Mouse (Mus musculus): ENCODE measurements around the gene 4930447F04Rik. TPM values are rescaled to one million over a fixed set of nuclear protein-coding genes. Genes with fewer than 3 reads are reported as not detected.

The 4930447F04Rik gene
- not detected in 2 replicates for polyA plus RNA-seq (2015; fragmentation: Nextera tagmentation; extraction: Ambion mirVana)

DNA sequence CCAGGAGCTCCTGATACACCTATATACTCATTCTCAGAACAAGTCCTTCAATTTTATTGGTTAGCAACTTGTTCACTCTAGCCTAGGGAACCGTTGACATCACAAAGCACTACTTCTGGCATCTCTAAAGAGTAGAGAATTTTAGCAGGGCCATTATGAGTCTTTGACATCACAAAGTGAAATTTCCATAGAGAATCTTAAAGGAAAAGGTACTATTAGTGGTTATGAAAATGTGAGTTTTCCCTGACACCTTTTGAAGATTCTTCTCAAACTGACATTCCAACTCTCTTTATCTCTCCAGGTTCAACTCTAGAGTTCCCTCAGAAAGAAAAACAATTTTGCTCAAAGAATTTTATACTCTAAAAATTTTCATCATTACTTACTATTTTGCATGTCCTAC lies at the start of gene 4930447F04Rik:
TSS of gene 4930447F04Rik (minus strand) at position 101 of the 400 bp plus-strand sequence.
- TF ChIP-seq CTCF (IDR thresholded peaks at IDR 0.05; ENCODE audit: low read depth) (no peak), EP300 (optimal IDR thresholded peaks at IDR 0.05) (no peak)
- Histone ChIP-seq H3K9ac (ENCODE audit: low read length) (no peak within 1 kb of the TSS), H3K36me3 (ENCODE audit: control insufficient read depth, insufficient read depth, low read length) (no peaks in the 10 kb centered on the region), H3K9me3 (ENCODE audit: control insufficient read depth, low read length) (no peaks in the 10 kb centered on the region), H3K4me3 (ENCODE audit: low read depth, low read length) (no peak within 1 kb of the TSS), H3K4me1 (replicated peaks; ENCODE audit: control insufficient read depth, insufficient read depth) (no peaks in the 10 kb centered on the region), H3K4me2 (replicated peaks; ENCODE audit: low read depth) (no peak within 1 kb of the TSS), H3K27ac (replicated peaks) (no peak within 1 kb of the TSS), H3K27me3 (ENCODE audit: control insufficient read depth, insufficient read depth, low read length) (no peaks in the 10 kb centered on the region)
- DNase-seq (ENCODE audit: low spot score) (no peak), ATAC-seq (ENCODE audit: low FRiP score, low TSS enrichment) (no peak)
- 95% methylated on average over 1 of the region's 1 CpGs for WGBS

All from stomach, postnatal 0 days (tissue).